Mouse (Mus musculus): ENCODE measurements around the gene Xirp1. TPM values are rescaled to one million over a fixed set of nuclear protein-coding genes. Genes with fewer than 3 reads are reported as not detected.
"Not testable (repeated sequence)": the region's sequence is repeated elsewhere in the genome, so short reads cannot be mapped to it uniquely, and the experiment has no call there.

The Xirp1 gene
- polyA plus RNA-seq, 1 experiment from 2014 or later: 0.14 TPM

GRCm38 (mm10) chr9:120014828-120015227, 8.6 kb downstream of the Xirp1 start:
- Histone ChIP-seq H3K9me3 (no peaks in the 10 kb centered on the region), H3K27me3 (no peaks in the 10 kb centered on the region), H3K36me3 (no peaks in the 10 kb centered on the region), H3K27ac (no peak overlapping the region), H3K4me3 (no peak overlapping the region), H3K9ac (no peak overlapping the region), H3K4me2 (no peak overlapping the region), H3K4me1 (peaks cover 9% of the 10 kb centered on the region)
- 74% methylated on average over 6 of the region's 6 CpGs for WGBS
- ATAC-seq (ENCODE audit: insufficient number of reproducible peaks, insufficient read depth, low FRiP score, low TSS enrichment, low read depth): no peak

- no peaks in the 10 kb centered on the region for H3K36me3 ChIP-seq
- no peak overlapping the region for H3K27ac ChIP-seq
- no peak overlapping the region for H3K4me3 ChIP-seq
- ATAC-seq (ENCODE audit: insufficient number of reproducible peaks, insufficient read depth, low FRiP score, low TSS enrichment, low read depth): no peak
- H3K9ac ChIP-seq: no peak overlapping the region
- peaks cover 9% of the 10 kb centered on the region for H3K4me1 ChIP-seq
- H3K27me3 ChIP-seq: no peaks in the 10 kb centered on the region
- no peak overlapping the region for H3K4me2 ChIP-seq
- H3K9me3 ChIP-seq: no peaks in the 10 kb centered on the region
- WGBS: 66% methylated on average over 11 of the region's 11 CpGs
Observed at GRCm38 (mm10) chr9:120013251-120013820, 10.1 kb downstream of the Xirp1 start.

- H3K27ac ChIP-seq: no peak overlapping the region
- H3K4me2 ChIP-seq: no peak overlapping the region
- no peak overlapping the region for H3K9ac ChIP-seq
- peaks cover 9% of the 10 kb centered on the region for H3K4me1 ChIP-seq
- H3K27me3 ChIP-seq: no peaks in the 10 kb centered on the region
- no peak overlapping the region for H3K4me3 ChIP-seq
- no peak for ATAC-seq (ENCODE audit: insufficient number of reproducible peaks, insufficient read depth, low FRiP score, low TSS enrichment, low read depth)
- no peaks in the 10 kb centered on the region for H3K9me3 ChIP-seq
- H3K36me3 ChIP-seq: no peaks in the 10 kb centered on the region
- WGBS: 84% methylated on average over 5 of the region's 5 CpGs
Observed at GRCm38 (mm10) chr9:120012781-120013180, 10.6 kb downstream of the Xirp1 start.

- not testable (repeated sequence) for ATAC-seq (ENCODE audit: insufficient number of reproducible peaks, insufficient read depth, low FRiP score, low TSS enrichment, low read depth); H3K4me1 ChIP-seq; H3K36me3 ChIP-seq; H3K27me3 ChIP-seq; H3K4me3 ChIP-seq; H3K9ac ChIP-seq; H3K4me2 ChIP-seq; H3K27ac ChIP-seq; H3K9me3 ChIP-seq
- 79% methylated on average over 6 of the region's 6 CpGs for WGBS
Observed at GRCm38 (mm10) chr9:120012161-120012560, 11.2 kb downstream of the Xirp1 start.

GRCm38 (mm10) chr9:120011533-120011932, 11.9 kb downstream of the Xirp1 start:
- Histone ChIP-seq H3K9me3 (no peaks in the 10 kb centered on the region), H3K4me1 (peaks cover 9% of the 10 kb centered on the region), H3K9ac (peak overlapping the region; percentile 32; the same call in 1 of the 2 replicates), H3K27me3 (no peaks in the 10 kb centered on the region), H3K36me3 (no peaks in the 10 kb centered on the region), H3K4me2 (peak overlapping the region; percentile 81), H3K27ac (peak overlapping the region; percentile 57; the same call in 1 of the 2 replicates), H3K4me3 (peak overlapping the region; percentile 44)
- no peak for ATAC-seq (ENCODE audit: insufficient number of reproducible peaks, insufficient read depth, low FRiP score, low TSS enrichment, low read depth)
- WGBS: 2% methylated on average over 10 of the region's 10 CpGs

- H3K4me1 ChIP-seq: peaks cover 12% of the 10 kb centered on the region
- H3K4me3 ChIP-seq: peak overlapping the region; percentile 44
- H3K27me3 ChIP-seq: no peaks in the 10 kb centered on the region
- H3K4me2 ChIP-seq: peak overlapping the region; percentile 81
- no peaks in the 10 kb centered on the region for H3K36me3 ChIP-seq
- peak overlapping the region; percentile 60 for H3K9ac ChIP-seq
- H3K27ac ChIP-seq: peak overlapping the region; percentile 80
- ATAC-seq (ENCODE audit: insufficient number of reproducible peaks, insufficient read depth, low FRiP score, low TSS enrichment, low read depth): peak; percentile 86
- H3K9me3 ChIP-seq: no peaks in the 10 kb centered on the region
- WGBS: 2% methylated on average over 53 of the region's 60 CpGs
Observed at GRCm38 (mm10) chr9:120010781-120011511, 12.5 kb downstream of the Xirp1 start.

GRCm38 (mm10) chr9:120009871-120010270, 13.5 kb downstream of the Xirp1 start:
- H3K9me3 ChIP-seq: no peaks in the 10 kb centered on the region
- H3K9ac ChIP-seq: no peak overlapping the region
- no peaks in the 10 kb centered on the region for H3K36me3 ChIP-seq
- H3K4me3 ChIP-seq: no peak overlapping the region
- WGBS: 88% methylated on average over 3 of the region's 3 CpGs
- H3K4me2 ChIP-seq: no peak overlapping the region
- no peaks in the 10 kb centered on the region for H3K27me3 ChIP-seq
- H3K27ac ChIP-seq: no peak overlapping the region
- no peak for ATAC-seq (ENCODE audit: insufficient number of reproducible peaks, insufficient read depth, low FRiP score, low TSS enrichment, low read depth)
- H3K4me1 ChIP-seq: peaks cover 15% of the 10 kb centered on the region

- no peak overlapping the region for H3K27ac ChIP-seq
- H3K9ac ChIP-seq: no peak overlapping the region
- H3K4me2 ChIP-seq: no peak overlapping the region
- H3K4me3 ChIP-seq: no peak overlapping the region
- peaks cover 15% of the 10 kb centered on the region for H3K4me1 ChIP-seq
- no peaks in the 10 kb centered on the region for H3K36me3 ChIP-seq
- WGBS: 74% methylated on average over 7 of the region's 7 CpGs
- no peaks in the 10 kb centered on the region for H3K27me3 ChIP-seq
- H3K9me3 ChIP-seq: no peaks in the 10 kb centered on the region
- no peak for ATAC-seq (ENCODE audit: insufficient number of reproducible peaks, insufficient read depth, low FRiP score, low TSS enrichment, low read depth)
Observed at GRCm38 (mm10) chr9:120009226-120009841, 14.1 kb downstream of the Xirp1 start.

- H3K4me1 ChIP-seq: peaks cover 15% of the 10 kb centered on the region
- no peak overlapping the region for H3K4me3 ChIP-seq
- ATAC-seq (ENCODE audit: insufficient number of reproducible peaks, insufficient read depth, low FRiP score, low TSS enrichment, low read depth): no peak
- no peak overlapping the region for H3K9ac ChIP-seq
- no peaks in the 10 kb centered on the region for H3K27me3 ChIP-seq
- no peak overlapping the region for H3K27ac ChIP-seq
- H3K9me3 ChIP-seq: no peaks in the 10 kb centered on the region
- H3K4me2 ChIP-seq: no peak overlapping the region
- H3K36me3 ChIP-seq: no peaks in the 10 kb centered on the region
- 95% methylated on average over 1 of the region's 1 CpGs for WGBS
Observed at GRCm38 (mm10) chr9:120007833-120008232, 15.6 kb downstream of the Xirp1 start.

GRCm38 (mm10) chr9:120005936-120006335, 17.5 kb downstream of the Xirp1 start:
- ATAC-seq (ENCODE audit: insufficient number of reproducible peaks, insufficient read depth, low FRiP score, low TSS enrichment, low read depth): no peak
- Histone ChIP-seq H3K4me2 (no peak overlapping the region), H3K36me3 (no peaks in the 10 kb centered on the region), H3K9me3 (no peaks in the 10 kb centered on the region), H3K4me1 (peaks cover 9% of the 10 kb centered on the region), H3K27ac (no peak overlapping the region), H3K27me3 (no peaks in the 10 kb centered on the region), H3K4me3 (no peak overlapping the region), H3K9ac (0 out of 2 replicates have a peak overlapping the region, but pooled peaks have one; percentile 33)
- WGBS: 49% methylated on average over 3 of the region's 3 CpGs

- H3K27ac ChIP-seq: no peak overlapping the region
- H3K4me1 ChIP-seq: peaks cover 5% of the 10 kb centered on the region
- no peak for ATAC-seq (ENCODE audit: insufficient number of reproducible peaks, insufficient read depth, low FRiP score, low TSS enrichment, low read depth)
- no peaks in the 10 kb centered on the region for H3K36me3 ChIP-seq
- no peak overlapping the region for H3K9ac ChIP-seq
- no peak overlapping the region for H3K4me3 ChIP-seq
- no peaks in the 10 kb centered on the region for H3K27me3 ChIP-seq
- no peak overlapping the region for H3K4me2 ChIP-seq
- WGBS: 80% methylated on average over 5 of the region's 5 CpGs
- no peaks in the 10 kb centered on the region for H3K9me3 ChIP-seq
Observed at GRCm38 (mm10) chr9:120002893-120003292, 20.5 kb downstream of the Xirp1 start.

Measured in embryonic facial prominence, embryonic 13.5 days (tissue).